Mouse (Mus musculus) retina, adult 2 months (tissue): ENCODE measurements around the gene Pigr.
A peak's percentile ranks its signal among the peaks of the same experiment; 100 is the strongest.

ENCODE experiments used
- DNase-seq: peaks from one replicate; pipeline ENCODE4 v3.0.0-alpha.2; 2012; ENCODE audit warnings: low read depth, low spot score

Gene Pigr

GRCm38 (mm10) chr1:130829906-130830830 is 3.7 kb downstream of the Pigr start:
- no peak for DNase-seq

- no peak for DNase-seq
These were observed 6.0 kb downstream of the Pigr start for GRCm38 (mm10) chr1:130832230-130833149.

- DNase-seq: no peak
These were observed 8.9 kb downstream of the Pigr start for GRCm38 (mm10) chr1:130835161-130835936.

GRCm38 (mm10) chr1:130838288-130838687 is 11.8 kb downstream of the Pigr start:
- peak; percentile 6 for DNase-seq

GRCm38 (mm10) chr1:130840599-130841379 is 14.3 kb downstream of the Pigr start:
- DNase-seq: no peak

GRCm38 (mm10) chr1:130841621-130842020 is 15.1 kb downstream of the Pigr start:
- DNase-seq: no peak

GRCm38 (mm10) chr1:130844516-130844915 is 18.0 kb downstream of the Pigr start:
- no peak for DNase-seq

- DNase-seq: no peak
These were observed 23.2 kb downstream of the Pigr start for GRCm38 (mm10) chr1:130849530-130850214.

- no peak for DNase-seq
These were observed 23.9 kb downstream of the Pigr start for GRCm38 (mm10) chr1:130850405-130850804.

GRCm38 (mm10) chr1:130854819-130855218 is 28.3 kb downstream of the Pigr start:
- DNase-seq: no peak

GRCm38 (mm10) chr1:130855723-130856122 is 29.2 kb downstream of the Pigr start:
- no peak for DNase-seq

- DNase-seq: no peak
These were observed 31.0 kb downstream of the Pigr start for GRCm38 (mm10) chr1:130857456-130857855.

- DNase-seq: no peak
These were observed 37.8 kb downstream of the Pigr start for GRCm38 (mm10) chr1:130864238-130864637.

- DNase-seq: no peak
These were observed 38.3 kb downstream of the Pigr start for GRCm38 (mm10) chr1:130864741-130865140.

GRCm38 (mm10) chr1:130865541-130866221 is 39.2 kb downstream of the Pigr start, which contains the start of gene Fcmr:
Gene Fcmr (plus strand): TSS chr1:130865669.
- DNase-seq: no peak

- DNase-seq: no peak
These were observed 46.4 kb downstream of the Pigr start for GRCm38 (mm10) chr1:130872912-130873311.

GRCm38 (mm10) chr1:130875139-130875538 is 48.7 kb downstream of the Pigr start:
- no peak for DNase-seq

- DNase-seq: no peak
These were observed 49.4 kb downstream of the Pigr start for GRCm38 (mm10) chr1:130875910-130876309.

- peak; percentile 56 for DNase-seq
These were observed 50.5 kb downstream of the Pigr start for GRCm38 (mm10) chr1:130876931-130877509.
